Mouse (Mus musculus) naive thymus-derived CD4-positive, alpha-beta T cell, adult 5 months (primary cell): ENCODE data around the gene Dda1. TPM values are rescaled to one million over a fixed set of nuclear protein-coding genes. Genes with fewer than 3 reads are reported as not detected.

Experiments used
- polyA plus RNA-seq: library from polyadenylated mRNA; unstranded; fragments of 100-300 nt; shearing (Covaris generic); gene quantifications from one replicate; pipeline ENCODE4 v1.2.1, GENCODE M21; 2017

Gene Dda1
- polyA plus RNA-seq, result 153 TPM

DNA sequence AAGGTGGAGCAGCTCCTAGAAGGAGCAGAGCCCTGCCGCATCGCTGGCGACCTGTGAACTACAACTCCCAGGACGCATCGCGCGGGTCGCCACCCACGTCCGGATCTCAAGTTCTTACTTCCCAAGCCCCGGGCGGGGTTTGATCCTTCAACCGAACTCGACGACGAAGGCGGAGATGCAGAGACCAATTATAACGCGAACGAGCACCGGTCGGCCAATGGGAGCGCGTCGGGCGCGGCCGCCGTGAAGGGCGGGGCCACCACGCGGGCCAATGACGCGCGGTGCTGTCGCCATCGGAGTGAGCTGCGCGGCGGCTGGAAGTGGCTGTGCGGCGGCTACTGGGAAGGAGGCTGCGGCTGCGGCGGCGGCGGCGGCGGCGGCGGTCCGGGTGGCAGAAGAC is at the start of gene Dda1:
TSS of gene Dda1 (plus strand) at position 284 of the 400 bp plus-strand sequence.

DNA sequence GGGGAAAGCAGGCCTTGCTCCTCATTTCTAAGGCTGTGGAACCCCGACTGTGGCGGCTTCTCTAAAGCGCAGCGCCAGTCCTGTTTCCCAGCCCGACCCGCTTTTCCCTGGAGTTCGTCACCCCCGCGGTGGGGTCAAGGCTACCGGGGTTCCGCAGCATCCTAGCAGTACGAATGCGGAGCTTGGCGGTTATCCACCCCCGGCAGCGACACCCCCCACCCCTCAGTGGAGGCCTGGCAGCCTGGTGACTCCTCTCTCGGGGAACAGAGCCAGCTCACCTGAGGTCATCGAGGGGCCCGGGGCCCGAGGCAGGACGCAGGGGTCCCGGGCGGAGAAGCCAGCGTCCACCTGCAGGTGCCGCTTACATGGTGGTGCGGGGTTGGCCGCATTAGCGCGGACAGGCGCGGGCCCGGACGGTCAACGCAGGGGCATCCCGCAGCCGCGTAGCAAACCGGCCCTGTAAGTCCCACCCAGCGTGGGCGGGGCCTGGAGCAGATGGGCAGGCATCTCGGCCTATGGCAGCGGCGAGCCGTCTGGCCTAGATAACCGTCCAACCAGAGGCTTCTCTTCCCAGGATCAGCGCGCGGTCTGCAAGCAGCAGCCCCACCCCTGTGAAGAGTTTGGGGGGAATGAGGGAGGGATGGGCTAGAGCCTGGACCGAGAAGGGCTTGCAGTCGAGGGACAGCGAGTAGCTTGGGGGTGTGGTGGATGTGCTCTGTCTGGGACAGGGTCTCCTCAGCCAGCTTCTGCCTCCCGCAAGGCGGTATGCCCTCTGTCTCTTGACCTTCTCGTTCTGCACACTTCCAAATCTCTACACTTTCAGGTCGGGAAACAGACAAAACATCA is 5.6 kb upstream of the Dda1 start, which contains the start of gene Abhd8:
TSS of gene Abhd8 (minus strand) at position 468 of the 846 bp plus-strand sequence.

DNA sequence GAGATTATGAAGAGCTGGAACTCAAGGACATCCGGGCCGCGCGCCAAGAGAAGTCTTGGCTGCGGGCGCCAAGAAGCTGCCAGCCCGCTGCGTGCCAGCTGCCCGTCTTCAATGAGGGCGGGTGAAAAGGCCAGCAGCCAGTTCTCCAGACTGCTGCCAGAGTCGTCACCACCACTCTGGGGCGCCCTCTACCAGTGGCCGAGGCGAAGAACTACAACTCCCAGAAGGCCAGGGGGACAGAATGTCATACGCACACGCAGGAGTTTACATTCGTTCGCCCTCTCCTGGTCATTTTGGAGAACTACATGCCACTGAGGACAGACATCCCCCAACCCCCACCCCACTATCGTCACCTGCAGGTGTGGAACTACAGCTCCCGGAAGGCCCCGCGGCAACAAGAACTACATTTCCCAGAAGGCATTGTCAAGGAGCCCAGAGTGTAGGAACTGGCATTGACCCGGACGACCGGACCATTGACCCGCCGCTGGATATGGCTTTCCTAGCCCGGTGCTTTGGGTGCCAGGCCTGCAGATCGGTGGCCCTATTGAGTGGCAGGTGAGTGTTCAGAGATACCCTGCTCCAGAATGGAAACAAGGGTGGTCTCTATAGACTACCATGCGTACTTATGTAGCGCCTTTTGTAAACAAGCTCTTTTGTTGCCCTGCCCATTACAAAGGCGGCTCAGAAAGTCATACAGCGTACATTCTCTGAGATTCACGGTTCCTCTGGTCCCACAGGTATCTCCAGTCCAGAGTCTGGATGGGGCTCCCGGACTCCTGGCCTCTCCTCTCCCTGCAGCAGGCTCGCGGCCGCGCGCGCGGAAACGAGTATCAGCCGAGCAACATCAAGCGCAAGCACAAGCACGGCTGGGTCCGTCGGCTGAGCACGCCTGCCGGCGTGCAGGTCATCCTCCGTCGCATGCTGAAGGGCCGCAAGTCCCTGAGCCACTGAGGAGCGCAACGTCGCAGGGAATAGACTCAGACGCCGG is 4.2 kb upstream of the Dda1 start, which contains the start of gene Mrpl34:
TSS of gene Mrpl34 (plus strand) at position 447 of the 988 bp plus-strand sequence.

DNA sequence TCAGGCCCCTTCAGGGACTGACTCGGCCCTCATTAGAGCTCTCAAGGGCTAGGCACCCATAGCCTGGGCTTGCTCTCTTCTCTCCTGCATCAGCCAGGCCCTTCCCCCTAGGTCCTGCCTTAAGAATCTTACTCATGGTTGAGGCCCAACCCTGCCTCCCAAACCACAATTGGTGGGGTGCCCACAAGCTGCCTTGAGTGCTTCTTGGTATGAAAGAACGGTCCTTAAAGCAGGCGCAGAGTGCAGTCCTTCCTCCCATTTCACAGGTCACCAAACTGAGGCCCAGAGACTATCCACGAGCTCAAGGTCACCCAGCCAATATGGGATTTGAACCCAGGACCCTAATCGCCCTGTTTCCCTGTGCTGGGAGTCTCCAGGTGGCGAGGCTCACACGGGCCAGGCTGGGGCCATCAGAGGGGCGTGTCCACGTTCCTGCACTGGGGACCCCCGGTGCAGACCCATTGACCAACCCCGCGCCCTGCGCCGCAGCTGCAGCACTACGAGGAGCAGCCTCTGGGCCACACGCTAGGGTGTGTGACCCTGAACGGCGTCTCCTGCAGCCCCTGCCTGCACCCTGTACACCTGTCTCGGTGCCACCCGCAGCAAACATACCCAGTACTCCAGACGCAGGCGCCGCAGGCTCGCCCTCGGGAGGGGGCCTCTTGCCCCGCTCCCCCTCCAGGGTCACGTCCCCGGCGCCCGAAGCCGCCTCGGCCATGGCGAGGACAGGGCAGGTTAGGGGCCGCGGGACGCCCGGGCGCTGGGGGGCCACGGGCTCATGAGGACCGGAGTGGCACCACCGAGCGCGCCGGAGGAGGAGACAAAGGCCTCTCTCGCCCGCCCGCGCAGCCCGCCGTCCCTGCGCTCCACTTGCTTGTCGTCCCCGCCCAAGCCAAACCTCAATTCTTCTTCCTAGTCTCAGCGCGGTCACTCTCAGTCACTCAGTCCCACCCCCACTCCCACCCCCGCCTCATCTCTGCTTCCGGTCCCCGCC is 16.4 kb downstream of the Dda1 start, which contains the start of gene Ano8:
TSS of gene Ano8 (minus strand) at position 822 of the 994 bp plus-strand sequence.

DNA sequence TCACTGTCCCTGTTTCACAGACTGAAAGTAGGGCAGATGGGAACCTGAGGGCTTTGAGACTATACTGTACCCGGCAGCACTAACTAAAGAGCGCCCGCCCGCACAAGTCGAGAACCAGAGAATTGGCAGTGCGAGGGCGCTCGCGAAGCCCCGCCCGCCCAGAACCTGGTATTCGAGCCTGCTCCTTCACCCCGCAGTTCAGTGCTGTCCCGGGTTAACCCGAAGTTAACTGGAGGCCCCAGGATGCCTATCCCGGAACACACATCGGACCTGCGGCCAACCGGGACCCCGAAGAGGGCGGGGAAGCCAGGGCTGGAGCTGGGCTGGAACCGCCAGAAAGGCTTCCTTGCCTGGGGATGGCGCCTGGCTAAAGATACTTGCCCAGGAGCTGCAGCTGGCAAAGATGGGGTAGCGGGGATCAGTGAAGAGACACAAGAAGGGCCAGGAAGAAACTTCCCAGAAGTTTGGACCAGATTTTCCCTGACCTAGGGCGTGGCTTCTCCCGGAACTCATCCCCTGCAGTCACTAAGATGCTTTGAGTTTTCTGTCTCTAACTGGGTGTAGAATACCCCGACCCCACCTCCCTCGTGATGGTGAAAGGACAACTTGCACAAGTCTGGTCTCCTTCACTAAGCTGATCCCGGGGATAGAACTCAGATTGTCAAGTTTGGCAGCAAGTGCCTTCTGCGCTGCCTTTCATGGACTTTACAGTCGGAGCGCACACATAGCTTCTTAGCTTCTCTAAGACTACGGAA is 18.9 kb downstream of the Dda1 start, which contains the start of gene Gtpbp3:
TSS of gene Gtpbp3 (plus strand) at position 413 of the 755 bp plus-strand sequence.

DNA sequence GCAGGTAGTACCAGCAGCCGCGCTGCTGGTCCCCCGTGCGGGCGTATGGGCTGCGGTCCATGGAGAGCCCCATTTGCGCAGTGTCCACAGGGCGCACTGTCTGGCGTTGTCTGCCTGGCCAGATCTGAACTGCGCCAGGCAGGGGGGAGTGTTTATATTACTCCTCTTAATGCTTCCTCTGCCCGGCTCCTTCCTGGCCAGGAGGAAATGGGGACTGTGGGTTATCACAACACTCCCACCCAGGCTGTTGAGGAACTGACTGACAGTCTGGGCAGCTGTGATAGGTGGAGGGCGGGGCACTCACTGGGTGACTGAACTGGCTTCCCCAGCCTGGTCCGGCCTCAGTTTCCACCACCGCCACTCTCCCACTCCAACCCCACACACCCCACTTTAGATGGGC is 42.6 kb downstream of the Dda1 start, which contains the start of gene Plvap:
TSS of gene Plvap (minus strand) at position 109 of the 400 bp plus-strand sequence.

DNA sequence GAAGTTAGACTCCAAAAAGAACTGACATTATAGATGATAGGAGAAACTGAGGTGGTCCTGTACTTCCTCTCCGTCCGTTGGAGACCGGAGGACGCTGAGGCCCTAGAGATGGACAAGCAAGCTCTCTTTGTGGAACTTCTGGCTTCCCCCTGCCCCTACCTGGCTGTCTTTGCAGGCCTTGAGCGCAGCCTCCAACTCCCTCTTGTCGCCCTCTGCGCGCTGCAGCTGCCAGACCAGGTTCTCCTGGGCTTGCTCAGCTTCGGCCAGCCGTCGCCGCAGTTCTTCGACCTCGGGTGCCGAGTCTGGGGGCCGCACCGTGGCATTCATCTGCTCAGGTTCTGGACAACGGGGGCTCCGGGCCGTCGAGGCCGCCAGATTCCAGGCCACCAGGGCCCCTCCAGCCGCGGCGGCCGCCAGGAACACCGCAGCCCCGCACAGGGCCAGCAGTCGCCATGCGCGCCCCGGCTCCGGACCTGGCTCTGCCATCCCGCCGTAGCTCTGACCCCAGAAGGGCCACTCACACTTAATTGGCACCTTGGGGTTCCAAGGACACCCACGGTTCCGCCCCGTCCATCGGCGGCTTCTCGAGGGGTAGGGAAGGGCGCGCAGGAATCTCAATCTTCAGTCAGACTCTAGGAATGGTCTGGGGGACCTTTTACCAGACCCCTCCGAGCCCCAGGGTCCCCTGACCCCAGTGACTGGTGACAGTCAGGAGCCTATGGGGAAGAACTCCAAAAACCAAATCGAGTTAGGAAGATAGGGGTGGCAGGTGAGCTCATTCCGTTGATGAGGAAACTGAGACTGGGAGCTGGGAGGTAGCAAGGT is 56.4 kb downstream of the Dda1 start, which contains the start of gene Ccdc194:
TSS of gene Ccdc194 (minus strand) at position 486 of the 825 bp plus-strand sequence.

Other genes with a start within 250 kb of the Dda1 start
- 69.4 TPM for gene Myo9b, start 196.5 kb upstream of the Dda1 start, polyA plus RNA-seq
- 23.8 TPM for gene Haus8, start 196.3 kb upstream of the Dda1 start, polyA plus RNA-seq
- gene Use1, start 102.4 kb upstream of the Dda1 start, polyA plus RNA-seq, result 230 TPM
- gene Ocel1, start 97.9 kb upstream of the Dda1 start, polyA plus RNA-seq, result 22.9 TPM
- 2.9 TPM for gene Nr2f6, start 87.2 kb upstream of the Dda1 start, polyA plus RNA-seq
- gene Ushbp1, start 73.4 kb upstream of the Dda1 start, polyA plus RNA-seq, result 0.24 TPM
- gene Babam1, start 72.3 kb upstream of the Dda1 start, polyA plus RNA-seq, result 70.3 TPM
- gene Ankle1, start 63.2 kb upstream of the Dda1 start, polyA plus RNA-seq, result 0.21 TPM
- 93.0 TPM for gene Abhd8, start 5.5 kb upstream of the Dda1 start, polyA plus RNA-seq
- gene Mrpl34, start 4.2 kb upstream of the Dda1 start, polyA plus RNA-seq, result 41.6 TPM
- 14.2 TPM for gene Ano8, start 16.8 kb downstream of the Dda1 start, polyA plus RNA-seq
- 5.4 TPM for gene Gtpbp3, start 18.9 kb downstream of the Dda1 start, polyA plus RNA-seq
- not detected for gene Plvap, start 42.6 kb downstream of the Dda1 start, polyA plus RNA-seq
- not detected for gene Ccdc194, start 56.5 kb downstream of the Dda1 start, polyA plus RNA-seq
- 71.8 TPM for gene Bst2, start 68.3 kb downstream of the Dda1 start, polyA plus RNA-seq
- 44.2 TPM for gene Mvb12a, start 73.7 kb downstream of the Dda1 start, polyA plus RNA-seq
- 1.5 TPM for gene Tmem221, start 89.7 kb downstream of the Dda1 start, polyA plus RNA-seq
- gene Nxnl1, start 97.4 kb downstream of the Dda1 start, polyA plus RNA-seq, result 0.25 TPM
- 8.1 TPM for gene Slc27a1, start 99.7 kb downstream of the Dda1 start, polyA plus RNA-seq
- gene Pgls, start 123.0 kb downstream of the Dda1 start, polyA plus RNA-seq, result 79.0 TPM
- 2.7 TPM for gene Fam129c, start 128.4 kb downstream of the Dda1 start, polyA plus RNA-seq
- gene Colgalt1, start 141.8 kb downstream of the Dda1 start, polyA plus RNA-seq, result 49.3 TPM
- gene Unc13a, start 202.6 kb downstream of the Dda1 start, polyA plus RNA-seq, result 0.44 TPM
- gene Jak3, start 207.1 kb downstream of the Dda1 start, polyA plus RNA-seq, result 78.2 TPM
- 28.9 TPM for gene Insl3, start 220.0 kb downstream of the Dda1 start, polyA plus RNA-seq
- 1.6 TPM for gene B3gnt3, start 232.6 kb downstream of the Dda1 start, polyA plus RNA-seq